ENCODE assay signal across 8 mouse cellular contexts in the genomic region with DNA sequence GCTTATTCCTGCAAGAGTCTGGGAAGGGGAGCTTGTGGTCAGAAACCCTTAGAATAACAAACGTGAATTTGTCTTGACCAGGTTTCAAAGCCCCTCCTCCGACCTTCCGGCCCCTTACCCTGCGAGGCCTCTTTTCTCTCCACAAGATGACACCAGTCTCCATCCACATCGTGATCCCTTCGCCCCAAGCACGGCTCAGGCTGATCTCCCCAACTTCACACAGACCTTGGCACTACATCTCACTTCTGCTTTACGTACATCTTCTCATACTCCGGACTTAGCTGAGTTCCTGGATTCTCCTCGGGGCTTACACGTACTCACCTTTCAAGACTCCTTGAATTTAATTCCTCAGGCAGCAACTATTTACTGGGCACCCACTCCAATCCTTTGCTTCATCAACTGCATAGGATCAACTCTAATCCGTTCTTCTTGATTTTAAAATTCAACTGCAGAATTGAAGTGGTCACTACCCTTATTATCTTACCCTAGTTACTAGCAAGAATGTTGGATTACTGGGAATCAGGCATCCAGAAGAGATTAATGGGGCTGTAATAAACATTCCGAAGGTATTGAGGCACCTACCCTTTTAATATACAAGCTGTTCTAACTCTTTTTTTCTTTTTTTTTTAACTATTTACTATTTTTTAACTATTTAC. TPM values are rescaled to one million over a fixed set of nuclear protein-coding genes. Genes with fewer than 3 reads are reported as not detected.
DNase-seq lines count a peak whose midpoint lies in the region; ATAC-seq and TF ChIP-seq lines count a peak whose summit lies in the region.

No protein-coding gene starts in this region.

- H3K9me3 ChIP-seq in heart, embryonic 13.5 days, result no peaks in the 10 kb centered on the region
- H3K9me3 ChIP-seq in MEL (replicated peaks; ENCODE audit: insufficient read depth, low read length), result no peaks in the 10 kb centered on the region
- H3K9me3 ChIP-seq in hindbrain, embryonic 11.5 days (ENCODE audit: control insufficient read depth, low read length), result no peaks in the 10 kb centered on the region
- no peaks in the 10 kb centered on the region for H3K9me3 ChIP-seq in midbrain, embryonic 10.5 days (replicated peaks)

- H3K4me1 ChIP-seq in heart, embryonic 13.5 days, result peaks cover 35% of the 10 kb centered on the region
- H3K4me1 ChIP-seq in MEL (ENCODE audit: control insufficient read depth in 1 of 2, insufficient read depth in 2 of 2, low read length in 2 of 2), result peaks cover 5 to 31% of the 10 kb centered on the region in 2 experiments; a peak in 3 of 4 replicates
- H3K4me1 ChIP-seq in hindbrain, embryonic 11.5 days (replicated peaks; ENCODE audit: control insufficient read depth, insufficient read depth, low read length), result 0 out of 2 replicates have a peak, but pooled peaks cover 5% of the 10 kb centered on the region
- H3K4me1 ChIP-seq in midbrain, embryonic 10.5 days, result peaks cover 31% of the 10 kb centered on the region

- no peak for TF ChIP-seq RAD21 in MEL (IDR thresholded peaks at IDR 0.05; ENCODE audit: low read depth, low read length)

- no peak for ATAC-seq in heart, embryonic 13.5 days (ENCODE audit: extremely low read depth, insufficient number of reproducible peaks, low FRiP score, low TSS enrichment)
- peak; percentile 26; the same call in 1 of the 2 replicates for ATAC-seq in hindbrain, embryonic 11.5 days (ENCODE audit: low FRiP score)
- no peak for ATAC-seq in frontal cortex, adult (ENCODE audit: low TSS enrichment)

- intact Hi-C loops in heart, postnatal 36 days (cut with DNase I), result no loop called here

- no peak for DNase-seq in heart, postnatal 36 days
- DNase-seq in MEL (ENCODE audit: low read depth, low spot score), result peak; percentile 91
- DNase-seq in hindbrain, embryonic 11.5 days (ENCODE audit: low spot score), result no peak
- no peak for DNase-seq in midbrain, embryonic 10.5 days (ENCODE audit: low spot score)
- no peak for DNase-seq in cerebellum, adult 18-20 months
- DNase-seq in adrenal gland, postnatal 36 days, result no peak

- TF ChIP-seq POLR2A in MEL (IDR thresholded peaks at IDR 0.05; ENCODE audit: control insufficient read depth in 1 of 2, insufficient read depth in 1 of 2, low read depth in 1 of 2, low read length in 2 of 2, poor library complexity in 1 of 2), result no peak

- peak overlapping the region; percentile 86 for H3K4me2 ChIP-seq in heart, embryonic 13.5 days
- H3K4me2 ChIP-seq in hindbrain, embryonic 11.5 days (replicated peaks; ENCODE audit: low read depth, low read length), result peak overlapping the region; percentile 48

- no peak for TF ChIP-seq CTCF in MEL (IDR thresholded peaks at IDR 0.05 in 2 of 3, conservative IDR thresholded peaks at IDR 0.05 in 1 of 3; ENCODE audit: control insufficient read depth in 1 of 3, insufficient read depth in 1 of 3, low read depth in 2 of 3, low read length in 3 of 3, poor library complexity in 1 of 3, severe bottlenecking in 1 of 3)

- peaks cover 32% of the 10 kb centered on the region for H3K36me3 ChIP-seq in heart, embryonic 13.5 days
- peaks cover 15 to 32% of the 10 kb centered on the region in 2 experiments for H3K36me3 ChIP-seq in MEL (ENCODE audit: control insufficient read depth in 1 of 2, insufficient read depth in 2 of 2, low read length in 2 of 2)
- H3K36me3 ChIP-seq in hindbrain, embryonic 11.5 days (ENCODE audit: control insufficient read depth, insufficient read depth, low read length), result no peaks in the 10 kb centered on the region; the same call in 1 of the 2 replicates
- peaks cover 30% of the 10 kb centered on the region for H3K36me3 ChIP-seq in midbrain, embryonic 10.5 days

- WGBS in heart, embryonic 13.5 days, result 7% methylated on average over 13 of the region's 13 CpGs
- 10% methylated on average over 13 of the region's 13 CpGs for WGBS in hindbrain, embryonic 11.5 days
- 10% methylated on average over 13 of the region's 13 CpGs for WGBS in midbrain, embryonic 10.5 days

- peak overlapping the region; percentile 97 for H3K27ac ChIP-seq in heart, embryonic 13.5 days (replicated peaks)
- peak overlapping the region; percentile 91 for H3K27ac ChIP-seq in MEL (ENCODE audit: control insufficient read depth, low read depth, low read length)
- peak overlapping the region; percentile 87 for H3K27ac ChIP-seq in hindbrain, embryonic 11.5 days (ENCODE audit: low read depth, low read length)
- H3K27ac ChIP-seq in midbrain, embryonic 10.5 days (replicated peaks), result peak overlapping the region; percentile 94

- 0 out of 4 replicates have a peak, but pooled peaks of 1 of the 2 experiments have one; percentile 5 for TF ChIP-seq EP300 in MEL (IDR thresholded peaks at IDR 0.05; ENCODE audit: low read depth in 1 of 2, low read length in 2 of 2)

- peaks cover 34% of the 10 kb centered on the region for H3K79me2 ChIP-seq in MEL (ENCODE audit: control insufficient read depth, insufficient read depth, low read length, poor library complexity)

- H3K4me3 ChIP-seq in heart, embryonic 13.5 days, result peak overlapping the region; percentile 94
- peak overlapping the region; percentile 82 to 88 for H3K4me3 ChIP-seq in MEL (ENCODE audit: control insufficient read depth in 1 of 2, insufficient read depth in 1 of 2, low read depth in 2 of 2, low read length in 2 of 2)
- H3K4me3 ChIP-seq in hindbrain, embryonic 11.5 days (ENCODE audit: low read depth, low read length), result peak overlapping the region; percentile 75
- peak overlapping the region; percentile 70 for H3K4me3 ChIP-seq in midbrain, embryonic 10.5 days

- H3K27me3 ChIP-seq in heart, embryonic 13.5 days (replicated peaks), result no peaks in the 10 kb centered on the region
- H3K27me3 ChIP-seq in MEL (ENCODE audit: control insufficient read depth in 1 of 2, insufficient read depth in 2 of 2, low read length in 2 of 2), result no peaks in the 10 kb centered on the region
- no peaks in the 10 kb centered on the region for H3K27me3 ChIP-seq in hindbrain, embryonic 11.5 days (ENCODE audit: control insufficient read depth, insufficient read depth, low read length)
- H3K27me3 ChIP-seq in midbrain, embryonic 10.5 days (ENCODE audit: low read depth, poor library complexity, severe bottlenecking), result no peaks in the 10 kb centered on the region

- H3K9ac ChIP-seq in heart, embryonic 13.5 days, result peak overlapping the region; percentile 96
- peak overlapping the region; percentile 90 for H3K9ac ChIP-seq in MEL (ENCODE audit: control insufficient read depth, low read depth, low read length, poor library complexity, severe bottlenecking)
- H3K9ac ChIP-seq in hindbrain, embryonic 11.5 days (ENCODE audit: low read depth, low read length), result peak overlapping the region; percentile 81

TF ChIP-seq in MEL, 35 proteins besides CTCF, POLR2A, EP300 and RAD21 (continues in another document):
- TF ChIP-seq TBP (IDR thresholded peaks at IDR 0.05; ENCODE audit: low read depth, low read length), result peak; percentile 47

RNA-seq across cellular contexts. Expression of gene Slc3a2, which starts 9.0 kb away (rescaled TPM):
- 72.8 and 74.8 TPM in 2 replicates for polyA plus RNA-seq in heart, embryonic 13.5 days (2015; fragmentation: Nextera tagmentation; extraction: Ambion mirVana)
- 10 to 100 TPM; 37.7 to 43.0 TPM for total RNA-seq in heart, postnatal 36 days (2021)
- total RNA-seq in MEL (2012; rRNA removed), result 164 and 253 TPM in 2 replicates
- 100 to 1,000 TPM; 428 to 670 TPM for polyA plus RNA-seq in MEL (2012; ENCODE audit: insufficient read depth in 1 of 2, insufficient read length in 2 of 2, low read depth in 1 of 2, low replicate concordance in 2 of 2, missing spikeins in 1 of 2)
- polyA plus RNA-seq in hindbrain, embryonic 11.5 days (2014; fragmentation: Nextera tagmentation; extraction: Ambion mirVana), result 123 and 136 TPM in 2 replicates
- 139 and 144 TPM in 2 replicates for polyA plus RNA-seq in midbrain, embryonic 10.5 days (2016; fragmentation: Nextera tagmentation; extraction: Ambion mirVana)
- 100 to 1,000 TPM; 354 to 445 TPM for total RNA-seq in adrenal gland, postnatal 36 days (2021)

RNA-seq across cellular contexts. Expression of gene Wdr74, which starts 21.5 kb away (rescaled TPM):
- 54.1 and 60.0 TPM in 2 replicates for polyA plus RNA-seq in heart, embryonic 13.5 days (2015; fragmentation: Nextera tagmentation; extraction: Ambion mirVana)
- total RNA-seq in heart, postnatal 36 days (2021), result 10 to 100 TPM; 22.0 to 22.4 TPM
- total RNA-seq in MEL (2012; rRNA removed), result 158 and 208 TPM in 2 replicates
- 100 to 1,000 TPM; 208 to 803 TPM for polyA plus RNA-seq in MEL (2012; ENCODE audit: insufficient read depth in 1 of 2, insufficient read length in 2 of 2, low read depth in 1 of 2, low replicate concordance in 2 of 2, missing spikeins in 1 of 2)
- polyA plus RNA-seq in hindbrain, embryonic 11.5 days (2014; fragmentation: Nextera tagmentation; extraction: Ambion mirVana), result 83.6 and 87.1 TPM in 2 replicates
- polyA plus RNA-seq in midbrain, embryonic 10.5 days (2016; fragmentation: Nextera tagmentation; extraction: Ambion mirVana), result 105 and 121 TPM in 2 replicates
- 10 to 100 TPM; 52.3 to 71.2 TPM for total RNA-seq in adrenal gland, postnatal 36 days (2021)

RNA-seq across cellular contexts. Expression of gene 1700092M07Rik, which starts 26.4 kb away (rescaled TPM):
- polyA plus RNA-seq in heart, embryonic 13.5 days (2015; fragmentation: Nextera tagmentation; extraction: Ambion mirVana), result 1.3 and 1.4 TPM in 2 replicates
- total RNA-seq in heart, postnatal 36 days (2021), result not detected
- 3.0 and 3.3 TPM in 2 replicates for total RNA-seq in MEL (2012; rRNA removed)
- 1 to 10 TPM in 1 of 2 experiments, not detected in 1; 4.3 TPM for polyA plus RNA-seq in MEL (2012; ENCODE audit: insufficient read depth in 1 of 2, insufficient read length in 2 of 2, low read depth in 1 of 2, low replicate concordance in 2 of 2, missing spikeins in 1 of 2)
- 1.6 and 2.6 TPM in 2 replicates for polyA plus RNA-seq in hindbrain, embryonic 11.5 days (2014; fragmentation: Nextera tagmentation; extraction: Ambion mirVana)
- polyA plus RNA-seq in midbrain, embryonic 10.5 days (2016; fragmentation: Nextera tagmentation; extraction: Ambion mirVana), result 3.2 and 3.3 TPM in 2 replicates
- 1 to 10 TPM in 1 of 2 experiments, under 1 TPM in 1; 0.82 to 1.0 TPM for total RNA-seq in adrenal gland, postnatal 36 days (2021)

RNA-seq across cellular contexts. Expression of gene Stx5a, which starts 27.1 kb away (rescaled TPM):
- polyA plus RNA-seq in heart, embryonic 13.5 days (2015; fragmentation: Nextera tagmentation; extraction: Ambion mirVana), result 81.1 and 87.5 TPM in 2 replicates
- total RNA-seq in heart, postnatal 36 days (2021), result 10 to 100 TPM; 28.1 to 29.8 TPM
- total RNA-seq in MEL (2012; rRNA removed), result 27.5 and 28.7 TPM in 2 replicates
- 10 to 100 TPM in 1 of 2 experiments, not detected in 1; 50.0 TPM for polyA plus RNA-seq in MEL (2012; ENCODE audit: insufficient read depth in 1 of 2, insufficient read length in 2 of 2, low read depth in 1 of 2, low replicate concordance in 2 of 2, missing spikeins in 1 of 2)
- polyA plus RNA-seq in hindbrain, embryonic 11.5 days (2014; fragmentation: Nextera tagmentation; extraction: Ambion mirVana), result 100 and 111 TPM in 2 replicates
- 94.9 and 103 TPM in 2 replicates for polyA plus RNA-seq in midbrain, embryonic 10.5 days (2016; fragmentation: Nextera tagmentation; extraction: Ambion mirVana)
- total RNA-seq in adrenal gland, postnatal 36 days (2021), result 10 to 100 TPM; 83.6 to 92.9 TPM

RNA-seq across cellular contexts. Expression of gene Nxf1, which starts 42.7 kb away (rescaled TPM):
- polyA plus RNA-seq in heart, embryonic 13.5 days (2015; fragmentation: Nextera tagmentation; extraction: Ambion mirVana), result 123 and 124 TPM in 2 replicates
- 10 to 100 TPM; 36.7 to 37.6 TPM for total RNA-seq in heart, postnatal 36 days (2021)
- total RNA-seq in MEL (2012; rRNA removed), result 107 and 122 TPM in 2 replicates
- polyA plus RNA-seq in MEL (2012; ENCODE audit: insufficient read depth in 1 of 2, insufficient read length in 2 of 2, low read depth in 1 of 2, low replicate concordance in 2 of 2, missing spikeins in 1 of 2), result 100 to 1,000 TPM; 231 to 296 TPM
- 213 and 224 TPM in 2 replicates for polyA plus RNA-seq in hindbrain, embryonic 11.5 days (2014; fragmentation: Nextera tagmentation; extraction: Ambion mirVana)
- polyA plus RNA-seq in midbrain, embryonic 10.5 days (2016; fragmentation: Nextera tagmentation; extraction: Ambion mirVana), result 253 and 282 TPM in 2 replicates
- 100 to 1,000 TPM in 1 of 2 experiments, 10 to 100 TPM in 1; 94.7 to 144 TPM for total RNA-seq in adrenal gland, postnatal 36 days (2021)
